Mouse (Mus musculus): ENCODE measurements around the gene Adam34. TPM values are rescaled to one million over a fixed set of nuclear protein-coding genes. Genes with fewer than 3 reads are reported as not detected.
"Not testable (repeated sequence)": the region's sequence is repeated elsewhere in the genome, so short reads cannot be mapped to it uniquely, and the experiment has no call there.

Gene Adam34
- not detected in 2 replicates for total RNA-seq (2021)
- long read RNA-seq = 0 reads

GRCm38 (mm10) chr8:43709949-43710348 lies at the start of gene Adam34:
TSS of gene Adam34 (minus strand) at chr8:43710049.
- no peak for DNase-seq

GRCm38 (mm10) chr8:43627176-43627575 lies 82.7 kb downstream of the Adam34 start, which contains the start of gene Gm5346:
TSS of gene Gm5346 (minus strand) at chr8:43627276.
- DNase-seq = no peak

- no peak for DNase-seq
These were observed 93.8 kb downstream of the Adam34 start for GRCm38 (mm10) chr8:43616046-43616445.

GRCm38 (mm10) chr8:43603657-43604056 lies 106.2 kb downstream of the Adam34 start:
- DNase-seq = not testable (repeated sequence)

- not testable (repeated sequence) for DNase-seq
These were observed 106.7 kb downstream of the Adam34 start for GRCm38 (mm10) chr8:43603166-43603565.

Other genes with a start within 250 kb of the Adam34 start
- not detected in 2 replicates for gene Adam26b, start 181.9 kb downstream of the Adam34 start, total RNA-seq (2021)
- not detected in 2 replicates for gene Adam26a, start 133.3 kb downstream of the Adam34 start, total RNA-seq (2021)
- not detected in 2 replicates for gene Gm5346, start 82.8 kb downstream of the Adam34 start, total RNA-seq (2021)